ENCODE assay signal across 15 mouse cellular contexts in the genomic region with DNA sequence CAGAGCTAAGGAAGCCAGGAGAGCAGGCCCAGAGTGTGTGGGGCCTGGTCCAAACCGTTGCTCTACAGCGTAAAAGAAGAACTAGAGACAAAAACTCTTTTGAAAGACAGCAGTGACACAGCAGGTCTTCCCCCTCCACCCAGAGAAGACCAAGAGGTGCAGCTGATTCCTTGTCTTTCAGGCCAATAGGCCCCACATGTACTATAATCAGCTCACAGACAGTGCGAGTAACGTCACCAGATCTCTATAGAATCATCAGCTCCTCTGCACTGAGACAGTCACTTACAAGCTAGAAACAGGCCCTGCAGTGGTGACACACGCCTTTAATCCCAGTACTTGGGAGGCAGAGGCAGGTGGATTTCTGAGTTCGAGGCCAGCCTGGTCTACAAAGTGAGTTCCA. TPM values are rescaled to one million over a fixed set of nuclear protein-coding genes. Genes with fewer than 3 reads are reported as not detected.
A peak's percentile ranks its signal among the peaks of the same experiment; 100 is the strongest.
DNase-seq lines count a peak whose midpoint lies in the region; ATAC-seq and TF ChIP-seq lines count a peak whose summit lies in the region.
"Had no signal": no experiment of that assay in that cellular context is flagged by ENCODE, and none has a peak within 500 bp of the region (broad histone marks: within the 10 kb centered on the region; RNA-seq: fewer than 3 reads in every experiment).

No protein-coding gene starts in this region.

- peak overlapping the region; percentile 23 for H3K4me3 ChIP-seq in erythroblast, embryonic 14.5 days (replicated peaks)
- H3K4me3 ChIP-seq in neural tube, embryonic 13.5 days = no peak overlapping the region
- H3K4me3 ChIP-seq in liver, embryonic 12.5 days = no peak overlapping the region
- no peak overlapping the region for H3K4me3 ChIP-seq in hindbrain, postnatal 0 days (ENCODE audit: low read length)
- H3K4me3 ChIP-seq: embryonic facial prominence, embryonic 10.5 days; forebrain, embryonic 13.5 days had no signal

- DNase-seq in neural tube, embryonic 10.5 days (ENCODE audit: extremely low spot score, low spot score) = no peak
- DNase-seq in hindbrain, postnatal 0 days (ENCODE audit: low spot score) = no peak
- DNase-seq in thymus, postnatal 0 days (ENCODE audit: low spot score) = no peak
- DNase-seq in kidney, adult 8-10 months = no peak
- DNase-seq: left cerebral cortex, postnatal 4 days; lung, postnatal 36 days; retina, postnatal 1 day; thymus, postnatal 25 days had no signal

- ATAC-seq in erythroblast, adult 5-6 weeks (replicated peaks; ENCODE audit: low FRiP score, poor library complexity, severe bottlenecking) = no peak
- ATAC-seq in neural tube, embryonic 13.5 days (ENCODE audit: low read depth) = no peak
- ATAC-seq in liver, embryonic 12.5 days = peak; percentile 10
- no peak for ATAC-seq in hindbrain, postnatal 0 days
- ATAC-seq: forebrain, embryonic 13.5 days had no signal

- no peak for TF ChIP-seq CTCF in hindbrain, postnatal 0 days (IDR thresholded peaks at IDR 0.05; ENCODE audit: low read depth)

- peak overlapping the region; percentile 83; the same call in 1 of the 2 replicates for H3K4me2 ChIP-seq in neural tube, embryonic 13.5 days
- H3K4me2 ChIP-seq in liver, embryonic 12.5 days = peak overlapping the region; percentile 100
- H3K4me2 ChIP-seq in hindbrain, postnatal 0 days (ENCODE audit: low read depth, low read length) = no peak overlapping the region

- H3K36me3 ChIP-seq in erythroblast, embryonic 14.5 days (ENCODE audit: control insufficient read depth) = peaks cover 25% of the 10 kb centered on the region
- no peaks in the 10 kb centered on the region for H3K36me3 ChIP-seq in neural tube, embryonic 13.5 days
- H3K36me3 ChIP-seq in liver, embryonic 12.5 days = no peaks in the 10 kb centered on the region
- no peaks in the 10 kb centered on the region for H3K36me3 ChIP-seq in hindbrain, postnatal 0 days (ENCODE audit: insufficient read depth, low read length)
- H3K36me3 ChIP-seq: embryonic facial prominence, embryonic 10.5 days had no signal

- no peaks in the 10 kb centered on the region for H3K27me3 ChIP-seq in erythroblast, embryonic 14.5 days (ENCODE audit: control insufficient read depth)
- H3K27me3 ChIP-seq in neural tube, embryonic 13.5 days = no peaks in the 10 kb centered on the region
- H3K27me3 ChIP-seq in liver, embryonic 12.5 days (replicated peaks) = no peaks in the 10 kb centered on the region
- H3K27me3 ChIP-seq in hindbrain, postnatal 0 days (ENCODE audit: insufficient read depth, low read length) = no peaks in the 10 kb centered on the region
- H3K27me3 ChIP-seq: forebrain, embryonic 13.5 days had no signal

- H3K4me1 ChIP-seq in erythroblast, embryonic 14.5 days (ENCODE audit: control insufficient read depth) = peaks cover 95% of the 10 kb centered on the region
- peaks cover 35% of the 10 kb centered on the region for H3K4me1 ChIP-seq in neural tube, embryonic 13.5 days (replicated peaks)
- H3K4me1 ChIP-seq in liver, embryonic 12.5 days = peaks cover 86% of the 10 kb centered on the region
- H3K4me1 ChIP-seq in hindbrain, postnatal 0 days (ENCODE audit: insufficient read depth, low read length) = peaks cover 19% of the 10 kb centered on the region; the same call in 1 of the 2 replicates

- H3K27ac ChIP-seq in neural tube, embryonic 13.5 days (replicated peaks) = no peak overlapping the region
- H3K27ac ChIP-seq in liver, embryonic 12.5 days = peak overlapping the region; percentile 82
- no peak overlapping the region for H3K27ac ChIP-seq in hindbrain, postnatal 0 days
- H3K27ac ChIP-seq: embryonic facial prominence, embryonic 10.5 days; forebrain, embryonic 13.5 days had no signal

- no peaks in the 10 kb centered on the region for H3K9me3 ChIP-seq in erythroblast, embryonic 14.5 days (ENCODE audit: control insufficient read depth, low read length)
- H3K9me3 ChIP-seq in neural tube, embryonic 13.5 days = no peaks in the 10 kb centered on the region
- H3K9me3 ChIP-seq in liver, embryonic 12.5 days (replicated peaks) = no peaks in the 10 kb centered on the region
- H3K9me3 ChIP-seq in hindbrain, postnatal 0 days (ENCODE audit: low read length) = no peaks in the 10 kb centered on the region
- H3K9me3 ChIP-seq: embryonic facial prominence, embryonic 10.5 days; forebrain, embryonic 13.5 days had no signal

- 0 out of 2 replicates have a peak overlapping the region, but pooled peaks have one; percentile 26 for H3K9ac ChIP-seq in neural tube, embryonic 13.5 days
- peak overlapping the region; percentile 39 for H3K9ac ChIP-seq in liver, embryonic 12.5 days
- H3K9ac ChIP-seq in hindbrain, postnatal 0 days (replicated peaks; ENCODE audit: low read length) = no peak overlapping the region
- H3K9ac ChIP-seq: forebrain, embryonic 13.5 days had no signal

- WGBS in neural tube, embryonic 13.5 days = 78% methylated on average over 6 of the region's 6 CpGs
- WGBS in liver, embryonic 12.5 days (ENCODE audit: insufficient replicate concordance) = 34% methylated on average over 6 of the region's 6 CpGs
- 72% methylated on average over 6 of the region's 6 CpGs for WGBS in hindbrain, postnatal 0 days

RNA-seq across cellular contexts. Expression of a gene that starts 4.8 kb away (rescaled TPM):
- 8.8 and 11.3 TPM in 2 replicates for polyA plus RNA-seq in erythroblast, embryonic 14.5 days (2012)
- 29.4 and 32.6 TPM in 2 replicates for total RNA-seq in erythroblast, adult 5-6 weeks (2015; ENCODE audit: low replicate concordance)
- 16.7 and 36.9 TPM in 2 replicates for total RNA-seq in erythroblast, adult 5-6 weeks (2017; ENCODE audit: low replicate concordance)
- polyA plus RNA-seq in neural tube, embryonic 13.5 days (2015; fragmentation: Nextera tagmentation; extraction: Ambion mirVana) = 28.1 and 32.5 TPM in 2 replicates
- polyA plus RNA-seq in liver, embryonic 12.5 days (2016; fragmentation: Nextera tagmentation; extraction: Ambion mirVana) = 17.7 and 20.8 TPM in 2 replicates
- 30.7 and 34.0 TPM in 2 replicates for total RNA-seq in hindbrain, postnatal 0 days (2014; rRNA removed)
- polyA plus RNA-seq in hindbrain, postnatal 0 days (2015; fragmentation: Nextera tagmentation; extraction: Ambion mirVana) = 26.9 and 28.0 TPM in 2 replicates
- polyA plus RNA-seq in thymus, postnatal 0 days (2015; fragmentation: Nextera tagmentation; extraction: Ambion mirVana) = 95.1 and 134 TPM in 2 replicates

RNA-seq across cellular contexts. Expression of a gene that starts 17.2 kb away (rescaled TPM):
- not detected in 2 replicates for polyA plus RNA-seq in erythroblast, embryonic 14.5 days (2012)
- total RNA-seq in erythroblast, adult 5-6 weeks (2015; ENCODE audit: low replicate concordance) = not detected in 2 replicates
- not detected in 2 replicates for total RNA-seq in erythroblast, adult 5-6 weeks (2017; ENCODE audit: low replicate concordance)
- polyA plus RNA-seq in neural tube, embryonic 13.5 days (2015; fragmentation: Nextera tagmentation; extraction: Ambion mirVana) = 0.20 TPM in 1 of 2 replicates, not detected in the other
- polyA plus RNA-seq in liver, embryonic 12.5 days (2016; fragmentation: Nextera tagmentation; extraction: Ambion mirVana) = not detected in 2 replicates
- not detected in 2 replicates for total RNA-seq in hindbrain, postnatal 0 days (2014; rRNA removed)
- not detected in 2 replicates for polyA plus RNA-seq in hindbrain, postnatal 0 days (2015; fragmentation: Nextera tagmentation; extraction: Ambion mirVana)
- polyA plus RNA-seq in thymus, postnatal 0 days (2015; fragmentation: Nextera tagmentation; extraction: Ambion mirVana) = 0.21 and 0.40 TPM in 2 replicates
- total RNA-seq: heart, adult 18-20 months; left cerebral cortex, postnatal 4 days had no signal
- polyA plus RNA-seq: embryonic facial prominence, embryonic 10.5 days had no signal
